Comparison of ENCODE assay signal across 32 mouse cellular contexts in genomic region chr9:70938850-70939249, GRCm38 (mm10). TPM values are rescaled to one million over a fixed set of nuclear protein-coding genes. Genes with fewer than 3 reads are reported as not detected.
DNase-seq lines count a peak whose midpoint lies in the region; ATAC-seq and TF ChIP-seq lines count a peak whose summit lies in the region.
"Had no signal": no experiment of that assay in that cellular context is flagged by ENCODE, and none has a peak within 500 bp of the region (broad histone marks: within the 10 kb centered on the region; RNA-seq: fewer than 3 reads in every experiment).

No protein-coding gene starts in this region.

- TF ChIP-seq POLR2A in liver, adult 2 months (IDR thresholded peaks at IDR 0.05; ENCODE audit: extremely low read depth, insufficient read depth, low read length), result no peak

- no peak overlapping the region for H3K4me2 ChIP-seq in liver, embryonic 16.5 days (ENCODE audit: low read depth, low read length)
- H3K4me2 ChIP-seq: embryonic facial prominence, embryonic 15.5 days; heart, embryonic 12.5 days; heart, embryonic 15.5 days; hindbrain, embryonic 14.5 days had no signal

- H3K4me1 ChIP-seq in liver, adult 2 months (ENCODE audit: control insufficient read depth, insufficient read depth, low read length), result peaks cover 38% of the 10 kb centered on the region
- H3K4me1 ChIP-seq in liver, embryonic 16.5 days (ENCODE audit: control insufficient read depth, low read depth, low read length), result peaks cover 10% of the 10 kb centered on the region
- H3K4me1 ChIP-seq: embryonic facial prominence, embryonic 15.5 days had no signal

- DNase-seq in cerebellum, postnatal 10 days, result peak; percentile 50 to 62
- no peak for DNase-seq in cerebellum, postnatal 36 days
- peak; percentile 50 for DNase-seq in liver, adult 2 months (ENCODE audit: extremely low read depth, low read depth, low spot score)
- no peak for DNase-seq in liver
- DNase-seq in brain, adult 2 months (ENCODE audit: low read depth, low spot score), result peak; percentile 57
- DNase-seq: adrenal gland, postnatal 10 days; adrenal gland, postnatal 36 days; B cell, adult 2 months; cerebellum, adult 11 months; embryo, embryonic 11 days; forebrain, postnatal 0 days; gastrocnemius, postnatal 25 days; heart, adult 18-20 months; heart, postnatal 10 days; heart, postnatal 4 days had no signal

- H3K9me3 ChIP-seq in liver, embryonic 16.5 days (replicated peaks; ENCODE audit: control insufficient read depth, low read length), result no peaks in the 10 kb centered on the region
- H3K9me3 ChIP-seq: embryonic facial prominence, embryonic 15.5 days; G1E; heart, embryonic 12.5 days; heart, embryonic 15.5 days had no signal

- H3K4me3 ChIP-seq in liver, adult 2 months (ENCODE audit: insufficient read depth, low read depth, low read length), result no peak overlapping the region
- no peak overlapping the region for H3K4me3 ChIP-seq in liver, embryonic 16.5 days (ENCODE audit: low read depth, low read length)
- H3K4me3 ChIP-seq: embryonic facial prominence, embryonic 15.5 days; heart, embryonic 12.5 days; heart, embryonic 15.5 days had no signal

- no peak for TF ChIP-seq CTCF in liver, adult 2 months (IDR thresholded peaks at IDR 0.05; ENCODE audit: low read depth, low read length)

- no peak for ATAC-seq in liver, embryonic 16.5 days (ENCODE audit: low read depth)
- ATAC-seq in monocyte, adult 5-6 weeks (replicated peaks; ENCODE audit: insufficient number of reproducible peaks, low FRiP score, low TSS enrichment, poor library complexity, severe bottlenecking), result no peak
- ATAC-seq: forebrain, embryonic 14.5 days; forebrain, postnatal 0 days; hindbrain, postnatal 0 days; inflammation-experienced regulatory T-cells, adult 6 months; Patski had no signal

- WGBS in liver, adult 2 months, result 33% methylated on average over 2 of the region's 2 CpGs
- whole genome bisulfite sequencing in liver, embryonic 16.5 days (ENCODE audit: insufficient replicate concordance), result 45% methylated on average over 2 of the region's 2 CpGs

- no peaks in the 10 kb centered on the region for H3K27me3 ChIP-seq in liver, adult 2 months (ENCODE audit: control insufficient read depth, insufficient read depth, low read length)
- no peaks in the 10 kb centered on the region for H3K27me3 ChIP-seq in liver, embryonic 16.5 days (ENCODE audit: control insufficient read depth, insufficient read depth, low read depth, low read length)
- H3K27me3 ChIP-seq: CH12.LX; embryonic facial prominence, embryonic 15.5 days; heart, embryonic 12.5 days; heart, embryonic 15.5 days; Patski had no signal

- H3K79me2 ChIP-seq in liver, adult 2 months (ENCODE audit: control insufficient read depth, insufficient read depth, low read length), result 0 out of 2 replicates have a peak, but pooled peaks cover under 1% of the 10 kb centered on the region

- H3K36me3 ChIP-seq in liver, adult 2 months (ENCODE audit: control insufficient read depth, insufficient read depth, low read length), result no peaks in the 10 kb centered on the region
- H3K36me3 ChIP-seq in liver, embryonic 16.5 days (ENCODE audit: control insufficient read depth, insufficient read depth), result no peaks in the 10 kb centered on the region
- H3K36me3 ChIP-seq: embryonic facial prominence, embryonic 15.5 days; G1E; heart, embryonic 12.5 days; heart, embryonic 15.5 days had no signal

- H3K27ac ChIP-seq in liver, adult 2 months (replicated peaks; ENCODE audit: insufficient read depth, low read depth, low read length), result peak overlapping the region; percentile 41
- 0 out of 2 replicates have a peak overlapping the region, but pooled peaks have one; percentile 25 for H3K27ac ChIP-seq in liver, embryonic 16.5 days (ENCODE audit: low read length)
- H3K27ac ChIP-seq: embryonic facial prominence, embryonic 15.5 days; heart, embryonic 15.5 days; hindbrain, embryonic 14.5 days; hindbrain, postnatal 0 days had no signal

- no peak overlapping the region for H3K9ac ChIP-seq in liver, adult 2 months (ENCODE audit: low read depth, low read length)
- H3K9ac ChIP-seq in liver, embryonic 16.5 days (ENCODE audit: low read depth, low read length), result no peak overlapping the region
- H3K9ac ChIP-seq: embryonic facial prominence, embryonic 15.5 days; forebrain, postnatal 0 days; heart, embryonic 12.5 days; heart, embryonic 15.5 days; hindbrain, embryonic 14.5 days had no signal

RNA-seq across cellular contexts. Expression of gene Lipc, which starts 13.2 kb away (rescaled TPM):
- 232 and 384 TPM in 2 replicates for total RNA-seq in liver, adult 2 months (2014; rRNA removed)
- polyA plus RNA-seq in liver, adult 2 months (2012; rRNA removed), result 204 and 210 TPM in 2 replicates
- 44.3 and 45.9 TPM in 2 replicates for polyA plus RNA-seq in liver, embryonic 16.5 days (2015; fragmentation: Nextera tagmentation; extraction: Ambion mirVana)
- total RNA-seq in monocyte, adult 5-6 weeks (2017), result 0.58 TPM in 1 of 3 replicates, not detected in the others
- total RNA-seq: adrenal gland, adult 18-20 months; gastrocnemius, adult 8-10 months; gastrocnemius, postnatal 25 days; hindbrain, postnatal 0 days had no signal
- polyA plus RNA-seq: embryonic facial prominence, embryonic 11.5 days; forebrain, embryonic 11.5 days; G1E; hindbrain, embryonic 11.5 days; inflammation-experienced regulatory T-cells, adult 6 months had no signal

Comparison
In these comparisons a context has a peak if more than half of its experiments do, and no peak if none do; other contexts are left out.
1. DNase-seq: peak in cerebellum, postnatal 10 days (2 of 2), liver, adult 2 months (single experiment) and brain, adult 2 months (single experiment); none in cerebellum, postnatal 36 days (0 of 2) and liver (single experiment).
2. RNA of gene Lipc, which starts 13.2 kb away (total RNA-seq): 232 to 384 TPM in liver, adult 2 months; 0.58 TPM in monocyte, adult 5-6 weeks; every median in the first group is over 100 times any median in the second.